Mouse (Mus musculus) heart, embryonic 11.5 days (tissue): Measurements from ENCODE around the gene Gm5737. TPM values are rescaled to one million over a fixed set of nuclear protein-coding genes. Genes with fewer than 3 reads are reported as not detected.

Experiments used
- ATAC-seq: fragments of 200-750 bp; cut with Nextera tagmentation; replicated peaks from 2 replicates; pipeline ENCODE4 v1.8.0; 2017; ENCODE audit warnings: moderate library complexity; ENCODE audit not compliant: insufficient number of reproducible peaks, low FRiP score, low TSS enrichment
- H3K27ac ChIP-seq: fragments of 300-500 bp; sonication (generic); 2 replicates; pipeline ENCODE4 v1.5.1; 2014; ENCODE audit warnings: mild to moderate bottlenecking, low read depth, low read length
- H3K27me3 ChIP-seq: fragments of 300-500 bp; sonication (generic); 2 replicates; pipeline ENCODE4 v1.6.1; 2014; ENCODE audit warnings: mild to moderate bottlenecking, low read length, mixed read lengths; ENCODE audit not compliant: control insufficient read depth, insufficient read depth
- H3K36me3 ChIP-seq: fragments of 300-500 bp; sonication (generic); 2 replicates; pipeline ENCODE4 v1.6.1; 2014; ENCODE audit warnings: mild to moderate bottlenecking, low read length, moderate library complexity, mixed read lengths; ENCODE audit not compliant: control insufficient read depth, insufficient read depth
- H3K4me1 ChIP-seq: fragments of 300-500 bp; sonication (generic); 2 replicates; pipeline ENCODE4 v1.6.1; 2014; ENCODE audit warnings: low read length; ENCODE audit not compliant: control insufficient read depth, insufficient read depth
- H3K4me2 ChIP-seq: fragments of 300-500 bp; sonication (generic); 2 replicates; pipeline ENCODE4 v1.6.1; 2014; ENCODE audit warnings: mild to moderate bottlenecking, moderate library complexity
- H3K4me3 ChIP-seq: fragments of 300-500 bp; sonication (generic); 2 replicates; pipeline ENCODE4 v1.5.1; 2014; ENCODE audit warnings: low read depth, low read length
- H3K9ac ChIP-seq: fragments of 300-500 bp; sonication (generic); 2 replicates; pipeline ENCODE4 v1.6.1; 2014; ENCODE audit warnings: mild to moderate bottlenecking, low read depth, low read length, moderate library complexity
- H3K9me3 ChIP-seq: fragments of 300-500 bp; sonication (generic); replicated peaks from 2 replicates; pipeline ENCODE4 v1.6.1; 2016; ENCODE audit warnings: low read length; ENCODE audit not compliant: control insufficient read depth
- WGBS: fragments of 180-500 bp; shearing (Covaris S2); extraction: QIAGEN DNeasy Blood & Tissue Kit; methylation state at CpG from one replicate; pipeline ENCODE4 v1.1.7; 2014; ENCODE audit not compliant: insufficient replicate concordance; 5-methylcytosine and 5-hydroxymethylcytosine counted together
- polyA plus RNA-seq: library from polyadenylated mRNA; unstranded; fragments of >200 nt; fragmentation: Nextera tagmentation; extraction: Ambion mirVana; gene quantifications from 2 replicates; pipeline ENCODE4 v1.2.1, GENCODE M21; 2014

The Gm5737 gene
- polyA plus RNA-seq, 1 experiment from 2014 or later, result not detected

DNA sequence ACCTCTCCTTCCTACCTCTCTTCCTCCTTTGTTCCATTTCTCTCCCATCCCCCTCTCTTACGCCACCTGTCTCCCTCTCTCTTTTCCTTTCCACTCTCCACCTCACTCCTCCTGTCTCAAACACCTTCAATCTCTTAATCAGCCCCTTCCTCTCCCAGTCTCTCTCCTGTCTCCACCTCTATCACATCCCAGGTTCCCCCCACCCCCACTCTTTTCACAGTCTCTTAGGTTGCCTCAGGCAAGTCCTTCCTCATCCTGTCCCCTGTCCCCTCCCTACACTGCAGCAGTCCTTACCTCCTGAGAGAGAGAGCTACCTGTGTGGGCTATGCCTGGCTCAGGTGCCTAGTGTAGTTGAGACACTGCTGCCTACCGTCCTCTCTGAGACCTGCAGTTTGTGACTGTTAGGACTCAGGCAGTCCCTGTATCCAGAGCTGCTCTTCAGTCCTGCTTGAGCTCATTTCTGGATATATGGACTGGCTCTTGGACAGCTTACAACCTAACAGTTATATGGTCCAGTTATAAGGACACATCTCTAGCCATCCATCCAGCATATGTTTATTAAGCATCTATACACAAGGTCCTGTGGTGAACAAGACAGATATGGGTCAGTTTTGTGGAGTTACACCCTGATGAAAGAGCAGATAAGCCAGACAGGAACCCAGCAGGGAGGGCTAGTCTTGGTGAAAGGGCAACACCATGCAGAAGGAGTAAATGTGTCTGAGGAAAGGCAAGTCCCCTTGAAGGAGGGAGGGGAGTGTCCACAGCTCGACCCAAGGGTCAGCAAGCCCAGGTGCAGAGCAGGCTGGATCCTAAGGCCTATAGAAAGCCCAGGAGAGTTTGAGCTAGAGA lies 63.6 kb downstream of the Gm5737 start:
- no peak overlapping the region for H3K4me3 ChIP-seq
- ATAC-seq, result 0 out of 2 replicates have a peak, but pooled peaks have one; percentile 28
- peaks cover 7% of the 10 kb centered on the region for H3K4me1 ChIP-seq
- H3K27me3 ChIP-seq, result no peaks in the 10 kb centered on the region
- no peak overlapping the region for H3K4me2 ChIP-seq
- no peaks in the 10 kb centered on the region for H3K36me3 ChIP-seq
- 0 out of 2 replicates have a peak overlapping the region, but pooled peaks have one; percentile 37 for H3K27ac ChIP-seq
- peak overlapping the region; percentile 17 for H3K9ac ChIP-seq
- WGBS, result 70% methylated on average over 3 of the region's 3 CpGs
- no peaks in the 10 kb centered on the region for H3K9me3 ChIP-seq

DNA sequence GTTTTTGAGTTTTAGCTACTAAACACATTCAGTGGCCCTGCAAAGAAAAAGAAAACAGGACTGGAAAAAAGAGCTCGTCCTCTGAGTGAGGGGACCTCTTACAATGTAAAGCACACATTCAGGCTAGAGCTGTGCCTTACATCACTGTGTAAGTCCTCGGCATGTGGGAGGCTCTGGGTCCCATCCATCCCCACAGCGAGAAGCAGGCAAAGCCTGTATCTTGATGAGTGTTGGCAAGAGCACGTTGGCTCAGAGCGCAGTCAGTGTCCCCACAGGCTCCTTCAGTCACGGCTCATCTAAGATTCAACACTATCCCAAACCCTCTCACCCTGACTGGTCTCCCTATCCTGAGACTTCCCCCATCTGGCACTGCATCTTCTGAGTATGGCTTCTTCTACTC lies 66.1 kb downstream of the Gm5737 start:
- no peak overlapping the region for H3K4me3 ChIP-seq
- H3K27ac ChIP-seq, result no peak overlapping the region
- no peak for ATAC-seq
- no peaks in the 10 kb centered on the region for H3K27me3 ChIP-seq
- no peak overlapping the region for H3K4me2 ChIP-seq
- H3K4me1 ChIP-seq, result peaks cover 7% of the 10 kb centered on the region
- H3K36me3 ChIP-seq, result no peaks in the 10 kb centered on the region
- no peaks in the 10 kb centered on the region for H3K9me3 ChIP-seq
- no peak overlapping the region for H3K9ac ChIP-seq
- 71% methylated on average over 6 of the region's 6 CpGs for WGBS

DNA sequence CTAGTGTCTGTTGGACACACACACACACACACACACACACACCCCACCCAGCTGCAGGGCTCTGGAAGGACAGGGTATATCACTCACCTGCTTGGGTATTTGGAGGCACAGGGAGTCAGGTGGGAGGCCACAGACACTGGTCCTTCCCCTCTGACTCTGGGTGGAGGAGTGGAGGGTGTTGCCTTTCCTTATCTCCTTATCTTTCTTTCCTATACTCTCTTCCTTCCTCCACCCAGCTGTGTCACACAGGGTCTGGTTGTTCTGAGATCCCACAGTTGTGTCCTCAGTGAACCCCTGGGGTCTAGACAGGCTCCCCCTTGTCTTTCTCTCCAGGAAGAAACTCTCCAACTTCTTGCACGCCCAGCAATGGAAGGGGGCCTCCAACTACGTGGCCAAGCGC lies 67.8 kb downstream of the Gm5737 start:
- Histone ChIP-seq H3K27me3 (no peaks in the 10 kb centered on the region), H3K27ac (no peak overlapping the region), H3K36me3 (no peaks in the 10 kb centered on the region; the same call in 1 of the 2 replicates), H3K4me1 (peaks cover 4% of the 10 kb centered on the region), H3K9me3 (no peaks in the 10 kb centered on the region; the same call in 1 of the 2 replicates), H3K9ac (no peak overlapping the region), H3K4me2 (no peak overlapping the region), H3K4me3 (no peak overlapping the region)
- no peak for ATAC-seq
- 87% methylated on average over 3 of the region's 3 CpGs for WGBS

DNA sequence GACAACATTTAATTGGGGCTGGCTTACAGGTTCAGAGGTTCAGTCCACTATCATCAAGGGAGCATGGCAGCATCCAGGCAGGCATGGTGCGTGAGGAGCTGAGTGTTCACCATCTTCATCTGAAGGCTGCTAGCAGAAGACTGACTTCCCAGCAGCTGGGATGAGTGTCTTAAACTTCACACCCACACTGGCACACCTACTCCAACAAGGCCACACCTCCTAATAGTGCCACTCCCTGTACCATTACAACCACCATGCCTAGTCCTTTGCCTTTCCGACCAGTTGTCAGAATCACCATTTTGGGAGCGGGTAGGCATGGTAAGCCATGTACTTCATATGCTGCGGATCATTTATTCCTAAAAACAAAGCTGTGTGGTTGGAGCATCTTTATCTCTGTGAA lies 68.6 kb downstream of the Gm5737 start:
- Histone ChIP-seq H3K4me2 (no peak overlapping the region), H3K36me3 (peaks cover under 1% of the 10 kb centered on the region), H3K27ac (no peak overlapping the region), H3K9me3 (no peaks in the 10 kb centered on the region; the same call in 1 of the 2 replicates), H3K4me1 (no peaks in the 10 kb centered on the region; the same call in 1 of the 2 replicates), H3K9ac (no peak overlapping the region), H3K4me3 (no peak overlapping the region), H3K27me3 (no peaks in the 10 kb centered on the region)
- no peak for ATAC-seq
- WGBS, result 94% methylated on average over 4 of the region's 4 CpGs

Other genes with a start within 250 kb of the Gm5737 start
- gene Uqcrc2, start 177.2 kb upstream of the Gm5737 start, polyA plus RNA-seq, result 429 and 456 TPM in 2 replicates
- gene Pdzd9, start 142.0 kb upstream of the Gm5737 start, polyA plus RNA-seq, result 0.28 and 0.43 TPM in 2 replicates
- 12.5 and 17.8 TPM in 2 replicates for gene Mosmo, start 134.7 kb upstream of the Gm5737 start, polyA plus RNA-seq
- gene Vwa3a, start 73.0 kb upstream of the Gm5737 start, polyA plus RNA-seq, result 0.59 and 0.84 TPM in 2 replicates
- 5.0 and 7.9 TPM in 2 replicates for gene Eef2k, start 30.5 kb downstream of the Gm5737 start, polyA plus RNA-seq
- gene Polr3e, start 105.4 kb downstream of the Gm5737 start, polyA plus RNA-seq, result 15.0 and 15.6 TPM in 2 replicates
- gene Cdr2, start 169.9 kb downstream of the Gm5737 start, polyA plus RNA-seq, result 14.8 and 15.6 TPM in 2 replicates
- gene Mfsd13b, start 170.1 kb downstream of the Gm5737 start, polyA plus RNA-seq, result 0.19 and 0.59 TPM in 2 replicates
- gene Mettl9, start 222.1 kb downstream of the Gm5737 start, polyA plus RNA-seq, result 117 and 124 TPM in 2 replicates